Mouse (Mus musculus) limb, embryonic 12.5 days (tissue): Measurements from ENCODE around the gene Rsph10b. TPM values are rescaled to one million over a fixed set of nuclear protein-coding genes. Genes with fewer than 3 reads are reported as not detected.

Experiments
- ATAC-seq: fragments of 200-750 bp; cut with Nextera tagmentation; 2 replicates; pipeline ENCODE4 v1.8.0; 2017; ENCODE audit warnings: low read depth, moderate TSS enrichment; ENCODE audit not compliant: insufficient number of reproducible peaks, insufficient read depth, low FRiP score, low TSS enrichment
- H3K27ac ChIP-seq: fragments of 300-500 bp; sonication (generic); 2 replicates; pipeline ENCODE4 v1.5.1; 2016; ENCODE audit warnings: mild to moderate bottlenecking, moderate library complexity
- H3K27me3 ChIP-seq: fragments of 300-500 bp; sonication (generic); 2 replicates; pipeline ENCODE4 v1.6.1; 2016; ENCODE audit warnings: mild to moderate bottlenecking, moderate library complexity
- H3K36me3 ChIP-seq: fragments of 300-500 bp; sonication (generic); 2 replicates; pipeline ENCODE4 v1.6.1; 2016; ENCODE audit warnings: mild to moderate bottlenecking, moderate library complexity
- H3K4me1 ChIP-seq: fragments of 300-500 bp; sonication (generic); replicated peaks from 2 replicates; pipeline ENCODE4 v1.6.1; 2016
- H3K4me2 ChIP-seq: fragments of 300-500 bp; sonication (generic); 2 replicates; pipeline ENCODE4 v1.6.1; 2016; ENCODE audit warnings: mild to moderate bottlenecking, moderate library complexity
- H3K4me3 ChIP-seq: fragments of 300-500 bp; sonication (generic); replicated peaks from 2 replicates; pipeline ENCODE4 v1.5.1; 2016; ENCODE audit warnings: mild to moderate bottlenecking
- H3K9ac ChIP-seq: fragments of 300-500 bp; sonication (generic); replicated peaks from 2 replicates; pipeline ENCODE4 v1.6.1; 2016; ENCODE audit warnings: mild to moderate bottlenecking, moderate library complexity
- H3K9me3 ChIP-seq: fragments of 300-500 bp; sonication (generic); 2 replicates; pipeline ENCODE4 v1.6.1; 2016; ENCODE audit warnings: mild to moderate bottlenecking, moderate library complexity
- WGBS: fragments of 180-500 bp; shearing (Covaris S2); methylation state at CpG from one replicate; pipeline ENCODE4 v1.1.7; 2016; 5-methylcytosine and 5-hydroxymethylcytosine counted together
- polyA plus RNA-seq: library from polyadenylated mRNA; unstranded; fragments of >200 nt; fragmentation: Nextera tagmentation; extraction: Ambion mirVana; gene quantifications from 2 replicates; pipeline ENCODE4 v1.2.1, GENCODE M21; 2016

Gene Rsph10b
- polyA plus RNA-seq, 1 experiment from 2014 or later: 0.87 TPM

DNA sequence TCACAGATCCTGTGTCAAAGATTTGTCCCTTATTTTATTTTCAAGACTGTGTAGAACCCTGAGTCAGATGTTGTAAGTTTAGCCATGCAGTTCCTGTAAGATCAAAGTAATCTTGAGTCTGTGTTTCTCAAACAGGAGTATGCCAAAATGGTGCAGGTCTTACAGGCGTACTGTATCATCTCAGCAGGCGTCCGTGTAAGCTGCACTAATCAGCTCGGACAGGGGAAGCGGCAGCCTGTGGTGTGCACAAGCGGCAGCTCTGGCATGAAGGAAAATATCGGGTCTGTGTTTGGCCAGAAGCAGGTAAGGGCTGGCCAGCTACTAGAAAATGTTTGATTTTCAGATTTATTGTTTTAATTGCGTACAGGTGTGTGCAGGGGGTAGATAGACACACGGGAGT, 16.6 kb upstream of the Rsph10b start:
- Histone ChIP-seq H3K36me3 (peaks cover 63% of the 10 kb centered on the region), H3K27ac (no peak overlapping the region), H3K27me3 (no peaks in the 10 kb centered on the region), H3K4me1 (no peaks in the 10 kb centered on the region), H3K9me3 (no peaks in the 10 kb centered on the region), H3K4me2 (no peak overlapping the region), H3K9ac (no peak overlapping the region), H3K4me3 (no peak overlapping the region)
- ATAC-seq: no peak
- WGBS: 89% methylated on average over 9 of the region's 9 CpGs

DNA sequence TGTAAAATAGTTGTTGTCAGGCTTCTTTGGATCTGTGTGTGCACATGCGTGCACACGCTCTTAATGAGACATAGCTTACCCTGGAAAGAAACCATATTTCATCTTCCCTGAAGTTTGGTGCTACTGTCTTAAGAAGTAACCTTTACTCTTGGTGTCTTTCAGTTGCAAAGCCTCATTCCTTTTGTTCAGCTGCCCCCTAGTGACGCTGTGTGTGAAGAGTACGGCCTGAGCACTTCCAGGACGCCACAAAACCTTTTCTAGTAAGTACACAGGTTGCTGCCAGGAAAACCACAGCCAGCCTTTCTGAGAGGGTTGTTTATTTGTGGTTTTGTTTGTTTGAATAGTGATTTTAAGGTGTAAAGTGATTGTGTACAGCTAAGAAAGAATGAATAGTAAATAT, 15.4 kb upstream of the Rsph10b start:
- Histone ChIP-seq H3K4me3 (no peak overlapping the region), H3K27me3 (no peaks in the 10 kb centered on the region), H3K27ac (no peak overlapping the region), H3K4me2 (no peak overlapping the region), H3K9me3 (no peaks in the 10 kb centered on the region), H3K36me3 (peaks cover 72% of the 10 kb centered on the region), H3K4me1 (no peaks in the 10 kb centered on the region), H3K9ac (no peak overlapping the region)
- no peak for ATAC-seq
- 59% methylated on average over 5 of the region's 5 CpGs for WGBS

- no peaks in the 10 kb centered on the region for H3K9me3 ChIP-seq
- no peaks in the 10 kb centered on the region for H3K27me3 ChIP-seq
- peaks cover 79% of the 10 kb centered on the region for H3K36me3 ChIP-seq
- H3K27ac ChIP-seq: no peak overlapping the region
- H3K4me1 ChIP-seq: no peaks in the 10 kb centered on the region
- H3K9ac ChIP-seq: no peak overlapping the region
- H3K4me2 ChIP-seq: no peak overlapping the region
- no peak for ATAC-seq
- H3K4me3 ChIP-seq: no peak overlapping the region
- 94% methylated on average over 3 of the region's 3 CpGs for WGBS
Observed at GRCm38 (mm10) chr5:143918120-143918519, 14.7 kb upstream of the Rsph10b start.

- H3K9ac ChIP-seq: no peak overlapping the region
- H3K4me3 ChIP-seq: no peak overlapping the region
- H3K9me3 ChIP-seq: no peaks in the 10 kb centered on the region
- no peak overlapping the region for H3K4me2 ChIP-seq
- no peaks in the 10 kb centered on the region for H3K4me1 ChIP-seq
- peaks cover 90% of the 10 kb centered on the region for H3K36me3 ChIP-seq
- ATAC-seq: no peak
- 89% methylated on average over 6 of the region's 6 CpGs for WGBS
- H3K27ac ChIP-seq: no peak overlapping the region
- H3K27me3 ChIP-seq: no peaks in the 10 kb centered on the region
Observed at GRCm38 (mm10) chr5:143924781-143925452, 7.9 kb upstream of the Rsph10b start.

GRCm38 (mm10) chr5:143927875-143928274, 5.0 kb upstream of the Rsph10b start, which contains the start of gene Gm42421:
Gm42421 (plus strand) TSS chr5:143928175.
- ATAC-seq: no peak
- no peaks in the 10 kb centered on the region for H3K27me3 ChIP-seq
- no peaks in the 10 kb centered on the region for H3K9me3 ChIP-seq
- H3K27ac ChIP-seq: no peak within 1 kb of the TSS
- 94% methylated on average over 8 of the region's 8 CpGs for WGBS
- H3K4me3 ChIP-seq: no peak within 1 kb of the TSS
- H3K9ac ChIP-seq: no peak within 1 kb of the TSS
- peaks cover 91% of the 10 kb centered on the region for H3K36me3 ChIP-seq
- H3K4me2 ChIP-seq: no peak within 1 kb of the TSS
- no peaks in the 10 kb centered on the region for H3K4me1 ChIP-seq

- Histone ChIP-seq H3K4me3 (no peak overlapping the region), H3K4me1 (no peaks in the 10 kb centered on the region), H3K36me3 (peaks cover 77% of the 10 kb centered on the region), H3K9ac (no peak overlapping the region), H3K4me2 (no peak overlapping the region), H3K9me3 (no peaks in the 10 kb centered on the region), H3K27ac (no peak overlapping the region), H3K27me3 (no peaks in the 10 kb centered on the region)
- ATAC-seq: no peak
- WGBS: 86% methylated on average over 4 of the region's 4 CpGs
Observed at GRCm38 (mm10) chr5:143929291-143929690, 3.5 kb upstream of the Rsph10b start.

DNA sequence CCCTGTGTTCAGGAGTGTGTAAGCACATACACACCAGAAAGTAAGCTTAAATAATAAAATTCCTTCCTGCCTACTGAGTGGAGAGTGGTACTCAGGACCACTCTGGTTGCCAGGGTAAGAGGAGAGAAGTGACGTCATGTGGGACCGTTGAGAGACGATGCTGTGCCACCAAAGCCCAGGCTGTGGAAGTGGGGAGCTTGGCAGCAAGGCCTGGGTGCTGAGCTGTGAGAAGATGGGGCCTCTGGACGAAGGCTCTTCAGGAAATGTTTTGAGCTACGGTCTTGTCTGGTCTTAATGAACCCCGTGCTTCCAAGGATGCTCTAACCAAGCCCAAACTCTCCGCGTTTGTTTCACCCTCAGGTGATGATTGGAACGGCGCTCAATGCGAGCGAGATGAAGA, 2.2 kb upstream of the Rsph10b start:
- Histone ChIP-seq H3K4me2 (no peak overlapping the region), H3K4me1 (no peaks in the 10 kb centered on the region), H3K9me3 (no peaks in the 10 kb centered on the region), H3K9ac (no peak overlapping the region), H3K27ac (no peak overlapping the region), H3K27me3 (no peaks in the 10 kb centered on the region), H3K36me3 (peaks cover 64% of the 10 kb centered on the region), H3K4me3 (no peak overlapping the region)
- WGBS: 93% methylated on average over 12 of the region's 12 CpGs
- ATAC-seq: no peak

GRCm38 (mm10) chr5:143931863-143932580, 813 bp upstream of the Rsph10b start:
- 85% methylated on average over 6 of the region's 6 CpGs for WGBS
- ATAC-seq: no peak
- Histone ChIP-seq H3K9ac (no peak overlapping the region), H3K4me2 (no peak overlapping the region), H3K4me1 (no peaks in the 10 kb centered on the region), H3K4me3 (no peak overlapping the region), H3K27me3 (no peaks in the 10 kb centered on the region), H3K36me3 (peaks cover 50% of the 10 kb centered on the region), H3K27ac (no peak overlapping the region), H3K9me3 (no peaks in the 10 kb centered on the region)

GRCm38 (mm10) chr5:143933414-143933813, 579 bp downstream of the Rsph10b start:
- no peak overlapping the region for H3K4me3 ChIP-seq
- 91% methylated on average over 11 of the region's 11 CpGs for WGBS
- no peak for ATAC-seq
- H3K36me3 ChIP-seq: peaks cover 39% of the 10 kb centered on the region
- H3K9ac ChIP-seq: no peak overlapping the region
- no peaks in the 10 kb centered on the region for H3K27me3 ChIP-seq
- H3K4me2 ChIP-seq: no peak overlapping the region
- H3K4me1 ChIP-seq: no peaks in the 10 kb centered on the region
- H3K9me3 ChIP-seq: no peaks in the 10 kb centered on the region
- no peak overlapping the region for H3K27ac ChIP-seq

GRCm38 (mm10) chr5:143933875-143934274, 1.0 kb downstream of the Rsph10b start:
- Histone ChIP-seq H3K36me3 (peaks cover 34% of the 10 kb centered on the region), H3K4me3 (no peak overlapping the region), H3K9me3 (no peaks in the 10 kb centered on the region), H3K27me3 (no peaks in the 10 kb centered on the region), H3K9ac (no peak overlapping the region), H3K4me1 (no peaks in the 10 kb centered on the region), H3K4me2 (no peak overlapping the region), H3K27ac (no peak overlapping the region)
- WGBS: 90% methylated on average over 1 of the region's 1 CpGs
- no peak for ATAC-seq

DNA sequence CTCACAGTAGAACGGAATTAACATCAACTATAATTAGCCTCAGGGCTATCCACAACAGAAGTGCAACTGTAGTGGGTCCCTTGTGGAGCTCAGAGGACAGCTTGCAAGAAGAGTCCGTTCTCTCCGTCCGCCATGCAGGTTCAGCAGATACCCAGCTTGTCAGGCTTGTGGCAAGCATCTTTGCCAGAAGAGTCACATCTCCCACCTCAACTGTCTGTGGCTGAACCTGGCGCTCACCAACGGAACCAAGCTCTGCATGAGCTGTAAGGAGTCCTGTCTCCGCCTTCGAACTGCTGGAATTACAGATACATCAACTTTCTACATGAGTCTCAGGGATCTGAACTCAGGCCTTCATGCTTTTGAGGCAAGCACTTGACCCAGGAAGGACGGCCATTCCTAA, 3.3 kb downstream of the Rsph10b start:
- Histone ChIP-seq H3K27ac (no peak overlapping the region), H3K4me1 (no peaks in the 10 kb centered on the region), H3K36me3 (peaks cover 13% of the 10 kb centered on the region), H3K9ac (no peak overlapping the region), H3K9me3 (no peaks in the 10 kb centered on the region), H3K27me3 (no peaks in the 10 kb centered on the region), H3K4me2 (no peak overlapping the region), H3K4me3 (no peak overlapping the region)
- no peak for ATAC-seq
- WGBS: 85% methylated on average over 9 of the region's 9 CpGs
